Mouse (Mus musculus) gastrocnemius, postnatal 25 days (tissue): ENCODE results near the gene Tuba3b. TPM values are rescaled to one million over a fixed set of nuclear protein-coding genes. Genes with fewer than 3 reads are reported as not detected.

Source experiments
- DNase-seq: peaks from one replicate; pipeline ENCODE4 v3.0.0; 2022
- total RNA-seq, 2 experiments: library from RNA; stranded (reverse); gene quantifications; 1 replicate in 1 of 2; 2 replicates in 1 of 2; pipeline ENCODE4 v1.2.3; 2021

Tuba3b gene
- total RNA-seq, 2 experiments from 2014 or later = not detected

GRCm38 (mm10) chr6:145607746-145608145 is 7.8 kb upstream of the Tuba3b start:
- no peak for DNase-seq

- DNase-seq = no peak
Measured at GRCm38 (mm10) chr6:145608693-145609092, 6.9 kb upstream of the Tuba3b start.

GRCm38 (mm10) chr6:145610901-145611300 is 4.7 kb upstream of the Tuba3b start:
- no peak for DNase-seq

- no peak for DNase-seq
Measured at GRCm38 (mm10) chr6:145612611-145613010, 2.9 kb upstream of the Tuba3b start.

- no peak for DNase-seq
Measured at GRCm38 (mm10) chr6:145614219-145614618, 1.3 kb upstream of the Tuba3b start, which contains the start of gene Lmntd1. Lmntd1 (minus strand) TSS chr6:145614319.

- no peak for DNase-seq
Measured at GRCm38 (mm10) chr6:145616402-145617229, 1.1 kb downstream of the Tuba3b start.

GRCm38 (mm10) chr6:145623141-145623540 is 7.6 kb downstream of the Tuba3b start:
- no peak for DNase-seq

- DNase-seq = no peak
Measured at GRCm38 (mm10) chr6:145630269-145630668, 14.7 kb downstream of the Tuba3b start.

GRCm38 (mm10) chr6:145634454-145634853 is 18.9 kb downstream of the Tuba3b start:
- no peak for DNase-seq

- no peak for DNase-seq
Measured at GRCm38 (mm10) chr6:145636682-145637081, 21.1 kb downstream of the Tuba3b start.

GRCm38 (mm10) chr6:145638248-145638647 is 22.7 kb downstream of the Tuba3b start:
- DNase-seq = no peak

- DNase-seq = no peak
Measured at GRCm38 (mm10) chr6:145640971-145641506, 25.5 kb downstream of the Tuba3b start.

GRCm38 (mm10) chr6:145651976-145652375 is 36.4 kb downstream of the Tuba3b start:
- no peak for DNase-seq

GRCm38 (mm10) chr6:145652986-145653385 is 37.4 kb downstream of the Tuba3b start:
- DNase-seq = no peak

- no peak for DNase-seq
Measured at GRCm38 (mm10) chr6:145653626-145654025, 38.1 kb downstream of the Tuba3b start.

GRCm38 (mm10) chr6:145654062-145654836 is 38.7 kb downstream of the Tuba3b start:
- no peak for DNase-seq

- no peak for DNase-seq
Measured at GRCm38 (mm10) chr6:145655678-145656077, 40.1 kb downstream of the Tuba3b start.

- no peak for DNase-seq
Measured at GRCm38 (mm10) chr6:145656740-145657591, 41.4 kb downstream of the Tuba3b start.

GRCm38 (mm10) chr6:145659116-145659515 is 43.6 kb downstream of the Tuba3b start:
- DNase-seq = no peak

- no peak for DNase-seq
Measured at GRCm38 (mm10) chr6:145660943-145661342, 45.4 kb downstream of the Tuba3b start.

- no peak for DNase-seq
Measured at GRCm38 (mm10) chr6:145664208-145664607, 48.7 kb downstream of the Tuba3b start.

GRCm38 (mm10) chr6:145665751-145666150 is 50.2 kb downstream of the Tuba3b start:
- no peak for DNase-seq
